Mouse (Mus musculus): ENCODE data around the gene Sae1.

The Sae1 gene

DNA sequence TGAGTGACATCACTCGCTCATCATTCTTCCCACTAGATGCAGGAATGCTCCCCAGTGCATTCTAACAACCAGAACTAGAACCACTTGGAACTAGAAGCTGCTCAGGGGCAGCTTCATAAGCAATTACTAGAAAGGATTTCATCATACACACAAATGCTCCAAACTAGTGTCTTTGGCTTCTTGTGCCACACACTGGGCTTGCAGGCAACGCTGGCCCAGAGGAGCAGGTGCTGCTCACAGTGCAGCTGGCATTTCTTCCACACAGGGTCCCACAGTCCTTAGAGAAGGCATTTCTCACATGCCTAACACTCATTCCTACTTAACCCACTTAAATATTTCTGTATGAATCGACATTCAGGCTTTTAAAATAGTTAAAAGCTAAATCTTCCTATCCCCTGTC lies 30.0 kb downstream of the Sae1 start:
- DNase-seq (ENCODE audit: low spot score) = no peak

DNA sequence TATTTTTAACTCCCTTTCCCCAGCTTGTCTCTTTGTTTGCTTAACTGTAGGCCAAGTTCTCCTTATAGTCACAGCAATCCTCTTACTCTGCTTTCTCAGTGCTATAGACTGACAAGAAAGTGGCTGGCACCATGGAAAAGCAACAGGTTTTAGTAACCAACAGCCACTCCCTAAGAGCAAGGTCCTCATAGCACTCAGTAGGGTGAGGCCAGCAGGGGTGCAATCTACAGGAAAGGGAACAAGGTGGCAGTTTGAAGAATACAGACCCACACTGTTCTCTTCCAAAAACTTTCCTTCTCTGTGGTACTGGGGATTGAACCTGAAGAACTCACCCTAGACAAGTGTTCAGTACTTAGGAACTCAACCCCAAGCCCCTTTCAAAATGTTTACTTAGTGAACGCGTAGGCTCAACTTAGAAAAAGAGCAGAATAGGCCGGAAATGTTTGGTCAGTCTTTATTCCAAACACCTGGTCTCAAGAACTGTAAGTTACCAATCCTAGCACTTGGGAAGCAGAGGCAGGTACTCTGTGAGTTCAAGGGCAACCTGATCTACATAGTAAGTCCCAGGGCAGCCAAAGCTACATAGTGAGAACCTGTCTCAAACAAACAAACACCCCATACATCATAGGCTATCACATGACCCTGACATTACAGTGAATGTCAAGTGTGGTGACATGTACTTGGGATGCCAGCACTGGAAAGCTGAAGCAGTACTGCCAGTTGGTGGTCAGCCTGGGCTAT lies 31.6 kb downstream of the Sae1 start:
- no peak for DNase-seq (ENCODE audit: low spot score)

DNA sequence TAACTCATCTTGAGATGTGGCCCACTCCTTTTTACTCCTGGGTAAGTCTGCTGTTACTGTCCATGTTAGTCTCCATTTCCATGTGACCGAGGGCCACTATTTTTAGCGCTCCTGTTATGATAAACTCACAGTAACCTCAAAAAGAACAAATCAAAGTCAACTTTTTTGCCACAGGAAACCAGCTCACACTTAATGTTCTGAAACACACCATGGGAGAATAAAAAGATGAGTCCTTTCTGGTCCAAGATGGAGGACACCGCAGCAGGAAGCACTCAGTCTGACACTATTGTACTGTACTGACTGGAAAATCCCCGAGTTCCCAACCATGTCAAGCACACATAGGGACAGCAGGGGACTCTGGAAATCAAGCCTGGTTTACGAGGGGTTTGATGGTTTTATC lies 37.6 kb downstream of the Sae1 start:
- DNase-seq (ENCODE audit: low spot score) = no peak

GRCm38 (mm10) chr7:16345297-16345696 lies 42.3 kb downstream of the Sae1 start:
- DNase-seq (ENCODE audit: low spot score) = no peak

DNA sequence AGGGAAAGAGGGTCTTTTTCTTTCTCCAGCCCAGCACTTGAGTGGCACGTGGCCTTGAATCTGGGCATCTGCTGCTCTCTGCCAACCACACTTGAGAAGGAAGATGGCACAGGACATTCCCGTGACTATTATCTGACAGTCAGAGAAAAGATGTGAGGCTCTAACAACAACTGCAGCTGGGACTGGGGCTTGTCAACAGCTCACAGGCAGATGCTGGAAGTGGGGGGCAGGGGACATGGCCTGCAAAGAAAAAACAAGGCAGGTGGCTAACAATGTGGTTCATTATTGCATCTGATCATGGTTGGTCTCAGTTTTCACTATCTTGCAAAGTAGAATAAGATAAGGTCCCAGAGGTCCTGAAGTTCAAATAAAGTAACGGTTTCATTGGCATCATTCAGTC lies 43.0 kb downstream of the Sae1 start:
- no peak for DNase-seq (ENCODE audit: low spot score)

- no peak for DNase-seq (ENCODE audit: low spot score)
Measured at GRCm38 (mm10) chr7:16337733-16338132, 49.9 kb downstream of the Sae1 start.

DNA sequence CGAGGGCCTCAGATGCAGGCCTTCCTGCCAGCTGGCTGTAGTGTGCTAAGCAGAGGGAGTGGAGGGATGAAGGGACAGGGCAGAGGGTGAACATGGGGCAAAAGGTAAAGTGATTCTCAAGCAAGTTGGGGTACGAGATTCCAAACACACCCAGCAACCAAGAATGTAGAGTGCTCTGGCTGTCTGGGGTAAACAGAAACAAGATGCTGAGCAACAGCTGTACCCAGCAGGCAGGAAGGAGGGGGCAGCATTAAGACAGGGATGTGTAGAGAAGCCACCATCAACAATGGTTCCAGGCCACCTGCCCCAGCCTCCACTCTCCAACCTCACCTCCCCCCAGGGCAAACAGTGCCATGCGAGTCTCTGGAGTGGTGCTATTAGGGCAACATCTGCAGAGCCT lies 58.5 kb downstream of the Sae1 start:
- no peak for DNase-seq (ENCODE audit: low spot score)

DNA sequence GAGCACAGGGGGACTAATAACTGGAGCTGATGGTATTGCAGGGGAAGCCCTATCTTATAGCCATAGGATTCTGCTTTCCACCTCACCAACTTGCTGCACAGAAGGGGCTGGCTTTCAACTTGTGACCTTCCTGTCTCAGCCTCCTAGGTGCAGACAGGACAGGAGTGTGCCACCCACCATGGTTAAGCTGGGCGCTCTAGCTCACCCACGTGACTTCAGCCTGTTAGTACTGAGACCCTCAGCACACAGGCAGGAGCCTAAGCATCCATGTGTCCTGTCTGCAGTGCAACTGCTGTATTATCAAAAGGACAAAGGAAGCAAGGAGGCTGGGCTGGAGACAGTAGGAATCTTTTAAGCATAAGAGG lies 61.0 kb downstream of the Sae1 start:
- DNase-seq (ENCODE audit: low spot score) = no peak

DNA sequence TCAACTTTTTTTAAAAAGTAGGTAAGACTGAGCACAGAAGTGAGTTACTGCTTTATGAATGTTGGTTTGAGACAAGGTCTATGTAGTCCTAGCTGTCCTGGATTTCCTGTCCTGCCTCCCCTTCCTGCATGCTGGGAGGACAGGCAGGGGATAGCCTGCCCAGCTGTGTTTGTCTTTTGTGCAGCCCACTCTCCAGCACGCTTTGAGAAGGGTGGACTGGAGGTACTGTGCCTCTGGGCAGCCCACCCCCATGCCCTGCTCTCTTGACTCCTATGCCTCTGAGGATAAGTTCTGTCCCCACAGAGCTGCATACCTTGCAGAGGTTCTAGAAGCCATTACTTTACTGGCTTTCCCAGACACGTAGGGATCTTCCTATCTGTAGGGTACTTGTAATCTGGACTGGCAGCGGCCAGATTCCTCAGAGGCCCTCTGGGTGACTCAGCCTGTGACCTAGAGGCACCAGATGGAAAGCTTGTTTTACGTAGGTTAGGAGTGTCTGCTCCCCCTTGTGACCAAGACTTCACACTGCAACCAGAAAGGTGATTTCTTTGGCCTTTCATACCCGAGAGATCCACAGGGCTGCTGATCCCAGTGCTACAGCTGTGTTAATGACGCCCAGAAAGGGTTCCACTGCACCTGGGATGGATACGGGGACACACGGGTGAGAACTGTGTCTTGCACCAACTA lies 61.5 kb downstream of the Sae1 start:
- DNase-seq (ENCODE audit: low spot score) = peak; percentile 71

- no peak for DNase-seq (ENCODE audit: low spot score)
Measured at GRCm38 (mm10) chr7:16324661-16325060, 62.9 kb downstream of the Sae1 start.

DNA sequence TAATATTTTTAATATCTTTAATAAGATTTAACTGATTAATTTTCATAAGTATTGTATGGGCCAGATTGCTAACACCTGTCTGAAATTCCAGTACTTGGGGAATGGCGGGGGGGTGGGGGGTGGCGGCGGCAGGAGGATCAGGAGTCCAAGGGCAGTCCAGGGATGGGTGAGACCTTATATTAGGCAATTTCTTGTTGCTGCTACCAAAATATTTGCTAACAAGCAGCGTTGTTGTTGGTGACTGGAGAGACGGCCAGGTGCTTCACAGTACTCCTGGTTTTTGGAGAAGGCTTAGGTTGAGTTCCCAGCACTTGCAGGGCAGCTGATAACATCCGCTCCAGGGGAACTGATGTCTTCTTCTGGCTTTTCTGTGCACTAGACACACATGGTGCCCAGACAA lies 67.1 kb downstream of the Sae1 start:
- DNase-seq (ENCODE audit: low spot score) = no peak

- DNase-seq (ENCODE audit: low spot score) = no peak
Measured at GRCm38 (mm10) chr7:16319216-16319615, 68.4 kb downstream of the Sae1 start.

- DNase-seq (ENCODE audit: low spot score) = no peak
Measured at GRCm38 (mm10) chr7:16317094-16317493, 70.5 kb downstream of the Sae1 start.

DNA sequence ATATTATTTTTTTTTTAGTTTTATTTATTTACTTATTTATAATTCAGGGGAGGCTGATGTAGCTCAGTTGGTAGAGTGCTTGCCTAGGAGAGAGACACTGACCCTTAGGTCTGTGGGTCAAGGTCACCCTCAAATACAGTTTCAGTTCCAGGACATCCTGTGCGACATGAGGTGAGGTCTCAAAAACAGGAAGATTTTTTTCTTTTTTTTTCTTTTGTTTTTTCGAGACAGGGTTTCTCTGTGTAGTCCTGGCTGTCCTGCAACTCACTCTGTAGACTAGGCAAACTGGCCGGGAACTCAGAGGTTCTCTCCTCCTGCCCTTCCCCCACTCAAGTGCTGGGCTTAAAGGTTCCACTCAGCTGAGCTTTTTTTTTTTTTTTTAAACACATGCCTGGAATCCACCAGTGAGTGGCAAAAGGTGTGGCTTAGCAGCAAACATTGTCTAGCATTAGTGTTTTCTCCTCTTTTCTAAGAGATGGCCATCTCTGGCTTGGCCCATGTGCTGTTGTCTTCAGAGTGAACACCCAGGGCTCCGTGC lies 72.3 kb downstream of the Sae1 start:
- no peak for DNase-seq (ENCODE audit: low spot score)

- DNase-seq (ENCODE audit: low spot score) = peak; percentile 79
Measured at GRCm38 (mm10) chr7:16314221-16314775, 73.3 kb downstream of the Sae1 start.

GRCm38 (mm10) chr7:16313481-16314220 lies 74.0 kb downstream of the Sae1 start:
- DNase-seq (ENCODE audit: low spot score) = peak; percentile 59

- peak; percentile 88 for DNase-seq (ENCODE audit: low spot score)
Measured at GRCm38 (mm10) chr7:16312672-16313311, 74.8 kb downstream of the Sae1 start.

DNA sequence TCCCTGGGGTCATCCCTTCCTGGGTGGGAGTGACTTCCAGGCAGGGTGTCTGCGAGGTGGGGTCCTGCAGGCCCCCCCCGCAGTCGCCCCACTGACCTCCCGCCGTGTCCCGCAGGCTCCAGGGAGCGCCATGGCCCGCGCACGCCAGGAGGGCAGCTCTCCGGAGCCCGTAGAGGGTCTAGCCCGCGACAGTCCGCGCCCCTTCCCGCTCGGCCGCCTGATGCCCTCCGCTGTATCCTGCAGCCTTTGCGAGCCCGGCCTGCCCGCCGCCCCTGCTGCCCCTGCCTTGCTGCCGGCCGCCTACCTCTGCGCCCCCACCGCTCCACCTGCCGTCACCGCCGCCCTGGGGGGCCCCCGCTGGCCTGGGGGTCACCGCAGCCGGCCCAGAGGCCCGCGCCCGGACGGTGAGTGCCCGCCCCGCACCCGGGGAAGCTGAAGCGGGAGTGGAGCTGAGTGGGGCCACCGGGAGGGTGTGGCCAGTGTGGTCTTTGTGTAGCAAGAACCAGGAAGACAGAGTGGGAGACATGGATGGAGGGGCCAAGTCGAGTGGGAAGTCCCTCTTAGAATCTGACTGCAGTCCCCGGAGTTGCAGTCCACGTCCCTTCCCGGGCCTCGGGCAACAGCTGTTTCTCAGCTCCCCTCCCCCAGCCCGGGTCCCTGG lies 75.5 kb downstream of the Sae1 start:
- no peak for DNase-seq (ENCODE audit: low spot score)

DNA sequence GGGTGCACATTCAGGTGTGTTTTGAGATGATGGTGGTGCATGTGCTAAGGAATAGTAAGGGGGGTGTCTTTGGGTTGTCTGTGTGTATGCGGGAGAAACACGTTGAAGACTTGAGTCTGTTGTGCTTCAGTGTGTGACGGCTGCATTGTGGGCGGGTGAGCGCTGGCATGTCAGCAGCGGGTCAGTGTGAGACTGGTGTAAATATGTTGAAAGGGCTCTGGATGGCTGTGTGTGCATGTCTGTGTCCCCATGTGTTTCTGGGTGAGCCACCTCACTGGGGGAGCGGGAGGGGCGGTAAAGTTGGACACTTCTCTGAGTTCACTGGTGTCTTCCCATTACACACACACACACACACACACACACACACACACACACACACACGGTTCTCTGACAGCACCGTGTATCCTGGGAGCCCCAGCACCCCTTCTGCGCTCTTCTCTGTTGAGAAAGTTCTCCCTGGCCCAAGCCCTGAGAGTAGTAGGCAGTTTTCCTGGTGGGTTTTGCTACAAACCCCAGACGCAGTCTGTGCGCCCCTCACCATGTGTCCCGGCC lies 76.1 kb downstream of the Sae1 start:
- no peak for DNase-seq (ENCODE audit: low spot score)

DNA sequence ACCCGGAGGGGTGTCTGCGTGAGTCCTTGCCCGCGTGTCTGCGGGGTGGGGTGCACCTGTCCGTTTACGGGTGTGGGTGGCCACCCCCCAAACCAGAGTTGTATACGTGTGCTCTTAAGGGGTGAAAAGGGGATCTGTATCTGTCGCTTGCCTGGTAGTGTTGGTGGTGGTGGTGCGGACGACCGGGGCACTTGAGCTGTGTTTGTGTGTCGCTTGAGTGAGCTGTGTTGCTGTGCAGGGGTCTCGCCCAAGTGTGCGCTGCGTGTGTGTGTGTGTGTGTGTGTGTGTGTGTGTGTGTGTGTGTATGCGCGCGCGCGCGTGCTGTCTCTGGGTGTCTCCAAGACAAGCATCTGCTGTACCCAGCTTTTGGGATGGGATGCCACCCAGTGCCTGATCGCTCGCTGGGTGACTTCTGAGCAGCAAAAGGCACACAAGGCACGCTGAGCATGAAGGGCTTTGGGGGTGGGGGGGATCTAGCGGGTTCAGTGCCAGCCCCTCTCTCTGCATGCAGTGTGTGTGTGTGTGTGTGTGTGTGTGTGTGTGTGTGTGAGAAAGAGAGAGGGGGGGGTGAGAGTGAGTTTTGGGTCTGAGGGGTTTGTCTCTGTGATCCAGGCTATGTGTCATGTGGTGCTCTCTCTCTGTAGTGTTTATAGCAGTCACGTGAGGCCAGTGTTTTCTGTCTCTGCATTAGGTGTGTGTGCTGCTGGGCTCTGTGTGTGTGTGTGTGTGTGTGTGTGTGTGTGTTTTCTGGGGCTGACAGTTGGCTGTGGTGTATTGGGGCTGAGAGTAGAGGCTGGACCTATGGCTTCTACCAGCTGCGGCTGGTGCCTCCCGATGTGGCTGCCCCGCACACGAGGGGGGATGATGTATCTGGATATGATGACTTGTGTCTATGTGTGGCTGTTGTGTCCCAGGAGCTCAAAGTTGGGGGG lies 76.8 kb downstream of the Sae1 start:
- peak; percentile 43 for DNase-seq (ENCODE audit: low spot score)

Measured in yolk sac, embryonic 10.5 days (tissue).